Mouse (Mus musculus): ENCODE results near the gene Tlr5. TPM values are rescaled to one million over a fixed set of nuclear protein-coding genes. Genes with fewer than 3 reads are reported as not detected.

Tlr5 gene
- total RNA-seq, 1 experiment from 2014 or later: 0.85 TPM

DNA sequence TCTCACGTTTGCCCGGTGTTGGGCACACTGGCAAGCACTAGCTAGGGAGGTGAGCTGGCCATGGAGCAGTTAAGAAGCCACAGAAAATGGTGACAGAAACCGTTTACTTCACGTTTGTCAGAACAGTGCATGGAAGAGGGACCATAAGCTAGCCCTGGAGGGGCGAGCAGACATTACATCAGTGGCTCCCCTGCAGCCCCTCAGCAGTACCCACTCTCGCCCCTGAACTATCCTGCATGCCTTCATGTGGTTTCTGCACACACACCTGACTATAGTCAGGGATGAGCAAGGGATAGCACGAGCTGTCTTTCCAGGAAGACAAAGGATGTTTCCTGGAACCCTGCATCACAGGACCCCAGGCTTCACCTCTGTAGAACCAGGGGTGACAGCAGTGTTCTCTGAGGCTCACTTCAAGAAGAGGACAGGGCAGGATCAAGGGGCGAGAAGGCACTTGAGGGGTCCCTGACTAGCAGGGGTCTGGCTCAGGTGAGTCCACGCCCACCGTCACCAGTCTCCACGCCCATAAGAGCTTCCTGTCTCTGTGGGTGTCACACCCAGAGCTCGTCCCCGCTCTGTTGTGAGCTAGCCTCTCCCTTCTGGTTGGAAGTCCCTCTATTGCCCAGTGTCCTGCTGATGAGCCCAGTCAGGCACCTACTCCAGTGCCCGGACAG lies 35.6 kb downstream of the Tlr5 start:
- no peak for DNase-seq

DNA sequence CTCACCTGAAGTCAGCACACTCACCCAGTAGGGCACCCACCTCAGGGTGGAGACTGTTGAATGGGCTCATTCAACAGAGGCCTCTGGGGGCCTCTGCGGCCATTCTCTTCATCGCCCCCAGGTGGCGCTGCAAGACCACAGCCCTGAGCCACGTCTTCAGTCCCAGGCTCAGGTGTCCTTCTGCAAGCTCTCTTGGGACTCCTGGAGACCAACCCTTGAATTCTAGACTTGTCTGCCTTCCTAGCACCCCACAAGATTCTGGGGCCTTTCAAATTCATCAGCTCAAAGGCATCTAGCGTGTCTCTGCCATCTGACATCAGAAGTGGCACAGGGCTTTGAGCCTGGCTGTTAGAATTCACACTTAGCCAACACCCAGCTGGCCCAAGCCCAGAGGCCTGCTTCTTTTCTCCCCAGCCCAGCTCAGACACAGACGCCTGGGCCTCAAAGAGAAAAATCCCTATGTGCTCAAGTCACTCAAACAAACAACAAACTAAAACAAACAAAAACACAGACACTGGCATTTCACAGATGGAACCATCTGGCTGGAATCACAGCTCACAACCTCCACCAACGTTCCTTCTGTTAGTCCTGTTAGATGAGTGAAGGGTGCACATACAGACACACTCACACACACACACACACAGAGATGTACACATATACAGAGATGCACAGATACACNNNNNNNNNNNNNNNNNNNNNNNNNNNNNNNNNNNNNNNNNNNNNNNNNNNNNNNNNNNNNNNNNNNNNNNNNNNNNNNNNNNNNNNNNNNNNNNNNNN lies 36.6 kb downstream of the Tlr5 start:
- peak; percentile 71 for DNase-seq

Other genes with a start within 250 kb of the Tlr5 start
- gene Ccdc185, start 205.6 kb upstream of the Tlr5 start, total RNA-seq (2021): not detected in 2 replicates
- gene Susd4, start 190.9 kb upstream of the Tlr5 start, total RNA-seq (2021): 2.5 and 3.6 TPM in 2 replicates